Mouse (Mus musculus): Measurements from ENCODE around the gene Arhgap1. TPM values are rescaled to one million over a fixed set of nuclear protein-coding genes. Genes with fewer than 3 reads are reported as not detected.

The Arhgap1 gene
- polyA plus RNA-seq, 1 experiment from 2014 or later = 111 TPM

GRCm38 (mm10) chr2:91674895-91675294 lies 25.2 kb downstream of the Arhgap1 start:
- peaks cover 47% of the 10 kb centered on the region for H3K36me3 ChIP-seq (ENCODE audit: insufficient read depth, low read length)
- H3K4me3 ChIP-seq (replicated peaks; ENCODE audit: low read depth, low read length) = no peak overlapping the region
- no peak overlapping the region for H3K27ac ChIP-seq
- H3K9me3 ChIP-seq (replicated peaks; ENCODE audit: low read length) = no peaks in the 10 kb centered on the region
- H3K9ac ChIP-seq (ENCODE audit: low read depth, low read length) = no peak overlapping the region
- H3K4me2 ChIP-seq (ENCODE audit: low read length) = no peak overlapping the region
- ATAC-seq (replicated peaks; ENCODE audit: low FRiP score, low read depth) (no peak), DNase-seq (ENCODE audit: low spot score) (no peak)
- H3K4me1 ChIP-seq (replicated peaks; ENCODE audit: insufficient read depth, low read length) = no peaks in the 10 kb centered on the region; the same call in 1 of the 2 replicates
- 85% methylated on average over 5 of the region's 5 CpGs for WGBS
- no peaks in the 10 kb centered on the region for H3K27me3 ChIP-seq (ENCODE audit: insufficient read depth, low read length)
- TF ChIP-seq CTCF (IDR thresholded peaks at IDR 0.05; ENCODE audit: low read depth) = no peak

DNA sequence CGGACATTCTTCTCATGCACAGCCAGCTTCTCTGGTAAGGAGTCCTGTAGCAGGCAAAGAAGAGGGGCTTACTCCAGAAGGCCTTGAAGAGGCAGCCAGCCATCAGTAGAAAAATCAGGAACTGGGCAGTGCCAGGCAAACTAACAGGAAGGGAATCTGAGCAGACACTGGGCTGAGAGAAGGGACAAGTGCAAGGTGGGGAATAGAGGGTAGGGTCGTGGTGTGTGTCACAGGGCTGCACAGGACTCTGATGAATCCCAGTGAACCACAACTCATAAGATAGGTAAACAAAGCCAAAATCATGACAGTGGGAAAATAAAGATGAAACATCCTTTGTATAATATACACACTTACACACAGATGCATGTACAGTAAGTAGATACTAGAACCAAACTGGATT lies 26.8 kb downstream of the Arhgap1 start:
- ATAC-seq (replicated peaks; ENCODE audit: low FRiP score, low read depth) (no peak), DNase-seq (ENCODE audit: low spot score) (no peak)
- WGBS = 46% methylated on average over 2 of the region's 2 CpGs
- Histone ChIP-seq H3K9ac (ENCODE audit: low read depth, low read length) (no peak overlapping the region), H3K4me2 (ENCODE audit: low read length) (no peak overlapping the region), H3K9me3 (replicated peaks; ENCODE audit: low read length) (no peaks in the 10 kb centered on the region), H3K36me3 (ENCODE audit: insufficient read depth, low read length) (peaks cover 44% of the 10 kb centered on the region), H3K4me3 (replicated peaks; ENCODE audit: low read depth, low read length) (no peak overlapping the region), H3K27ac (peak overlapping the region; percentile 42; the same call in 1 of the 2 replicates), H3K27me3 (ENCODE audit: insufficient read depth, low read length) (no peaks in the 10 kb centered on the region), H3K4me1 (replicated peaks; ENCODE audit: insufficient read depth, low read length) (no peaks in the 10 kb centered on the region; the same call in 1 of the 2 replicates)
- TF ChIP-seq CTCF (IDR thresholded peaks at IDR 0.05; ENCODE audit: low read depth) = no peak

DNA sequence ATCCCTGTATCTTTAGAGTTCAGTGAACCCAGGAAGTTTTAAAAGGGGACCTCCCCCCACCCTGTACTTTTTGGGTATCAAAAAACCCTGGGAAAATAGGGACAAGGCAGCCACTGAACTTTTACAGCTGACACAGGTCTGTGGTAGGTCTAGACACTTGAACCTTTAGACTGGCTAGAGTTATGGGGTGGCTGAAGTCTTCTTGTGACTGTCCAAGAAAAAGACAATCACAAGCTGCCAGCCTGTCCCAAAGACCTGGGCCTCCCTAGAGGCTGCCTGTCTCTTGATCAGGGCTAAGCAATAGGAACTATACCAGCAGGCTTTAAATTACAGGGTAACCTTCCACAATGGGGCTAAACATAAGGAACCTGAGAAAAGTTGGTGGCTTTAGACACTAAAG lies 27.3 kb downstream of the Arhgap1 start:
- ATAC-seq (replicated peaks; ENCODE audit: low FRiP score, low read depth) (no peak), DNase-seq (ENCODE audit: low spot score) (peak; percentile 43)
- no peak overlapping the region for H3K9ac ChIP-seq (ENCODE audit: low read depth, low read length)
- no peak overlapping the region for H3K4me3 ChIP-seq (replicated peaks; ENCODE audit: low read depth, low read length)
- H3K4me1 ChIP-seq (replicated peaks; ENCODE audit: insufficient read depth, low read length) = no peaks in the 10 kb centered on the region; the same call in 1 of the 2 replicates
- H3K27ac ChIP-seq = no peak overlapping the region
- no peak overlapping the region for H3K4me2 ChIP-seq (ENCODE audit: low read length)
- no peaks in the 10 kb centered on the region for H3K9me3 ChIP-seq (replicated peaks; ENCODE audit: low read length)
- no peak for TF ChIP-seq CTCF (IDR thresholded peaks at IDR 0.05; ENCODE audit: low read depth)
- no peaks in the 10 kb centered on the region for H3K27me3 ChIP-seq (ENCODE audit: insufficient read depth, low read length)
- H3K36me3 ChIP-seq (ENCODE audit: insufficient read depth, low read length) = peaks cover 44% of the 10 kb centered on the region

GRCm38 (mm10) chr2:91682850-91683249 lies 33.2 kb downstream of the Arhgap1 start:
- peak; percentile 74 for DNase-seq (ENCODE audit: low spot score)
- peaks cover 36% of the 10 kb centered on the region for H3K36me3 ChIP-seq (ENCODE audit: insufficient read depth, low read length)

GRCm38 (mm10) chr2:91683919-91684318 lies 34.3 kb downstream of the Arhgap1 start:
- Histone ChIP-seq H3K4me3 (replicated peaks; ENCODE audit: low read depth, low read length) (no peak overlapping the region), H3K36me3 (ENCODE audit: insufficient read depth, low read length) (peaks cover 34% of the 10 kb centered on the region)
- WGBS = 74% methylated on average over 8 of the region's 8 CpGs

More at GRCm38 (mm10) chr2:91682850-91683249, 33.2 kb downstream of the Arhgap1 start:
- Histone ChIP-seq H3K27me3 (ENCODE audit: insufficient read depth, low read length) (no peaks in the 10 kb centered on the region), H3K27ac (no peak overlapping the region), H3K9me3 (replicated peaks; ENCODE audit: low read length) (no peaks in the 10 kb centered on the region), H3K9ac (ENCODE audit: low read depth, low read length) (no peak overlapping the region), H3K4me2 (ENCODE audit: low read length) (no peak overlapping the region), H3K4me1 (replicated peaks; ENCODE audit: insufficient read depth, low read length) (no peaks in the 10 kb centered on the region), H3K4me3 (replicated peaks; ENCODE audit: low read depth, low read length) (no peak overlapping the region)
- 37% methylated on average over 4 of the region's 4 CpGs for WGBS
- ATAC-seq (replicated peaks; ENCODE audit: low FRiP score, low read depth) = 0 out of 2 replicates have a peak, but pooled peaks have one; percentile 29
- TF ChIP-seq CTCF (IDR thresholded peaks at IDR 0.05; ENCODE audit: low read depth) = peak; percentile 73

DNA sequence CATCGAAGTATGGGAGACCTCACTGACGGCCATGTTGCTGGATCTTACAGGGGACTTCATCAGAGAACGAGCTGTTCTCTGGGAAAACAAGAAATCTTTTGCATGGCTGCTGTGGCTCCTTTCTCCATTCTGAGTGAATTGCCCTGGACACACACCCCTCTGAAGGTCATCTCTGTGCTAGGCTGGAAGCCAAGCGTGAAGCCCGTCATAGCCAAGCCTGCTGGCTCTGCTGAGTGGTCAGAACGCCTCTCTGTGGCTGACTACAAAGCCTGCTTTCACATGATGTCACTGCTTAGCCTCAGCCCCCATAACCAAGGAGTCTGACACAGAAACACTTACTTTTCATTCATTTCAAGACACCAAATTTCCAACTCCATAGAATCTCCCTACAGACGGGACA lies 39.8 kb downstream of the Arhgap1 start:
- no peak for TF ChIP-seq CTCF (IDR thresholded peaks at IDR 0.05; ENCODE audit: low read depth)
- WGBS = 78% methylated on average over 7 of the region's 7 CpGs
- no peaks in the 10 kb centered on the region for H3K9me3 ChIP-seq (replicated peaks; ENCODE audit: low read length)
- no peak for DNase-seq (ENCODE audit: low spot score)
- H3K4me3 ChIP-seq (replicated peaks; ENCODE audit: low read depth, low read length) = no peak overlapping the region
- peaks cover 22% of the 10 kb centered on the region; the same call in 1 of the 2 replicates for H3K36me3 ChIP-seq (ENCODE audit: insufficient read depth, low read length)
- H3K4me2 ChIP-seq (ENCODE audit: low read length) = no peak overlapping the region
- no peak; the same call in 1 of the 2 replicates for ATAC-seq (replicated peaks; ENCODE audit: low FRiP score, low read depth)
- no peaks in the 10 kb centered on the region for H3K4me1 ChIP-seq (replicated peaks; ENCODE audit: insufficient read depth, low read length)
- no peak overlapping the region for H3K9ac ChIP-seq (ENCODE audit: low read depth, low read length)
- no peaks in the 10 kb centered on the region for H3K27me3 ChIP-seq (ENCODE audit: insufficient read depth, low read length)
- H3K27ac ChIP-seq = no peak overlapping the region

More at GRCm38 (mm10) chr2:91683919-91684318, 34.3 kb downstream of the Arhgap1 start:
- no peaks in the 10 kb centered on the region for H3K4me1 ChIP-seq (replicated peaks; ENCODE audit: insufficient read depth, low read length)
- no peak for TF ChIP-seq CTCF (IDR thresholded peaks at IDR 0.05; ENCODE audit: low read depth)
- no peak overlapping the region for H3K27ac ChIP-seq
- ATAC-seq (replicated peaks; ENCODE audit: low FRiP score, low read depth) (no peak), DNase-seq (ENCODE audit: low spot score) (no peak)
- no peak overlapping the region for H3K9ac ChIP-seq (ENCODE audit: low read depth, low read length)
- H3K9me3 ChIP-seq (replicated peaks; ENCODE audit: low read length) = no peaks in the 10 kb centered on the region
- no peaks in the 10 kb centered on the region for H3K27me3 ChIP-seq (ENCODE audit: insufficient read depth, low read length)
- no peak overlapping the region for H3K4me2 ChIP-seq (ENCODE audit: low read length)
